Mouse (Mus musculus): ENCODE data around the gene Mprip.
"Not testable (repeated sequence)": the region's sequence is repeated elsewhere in the genome, so short reads cannot be mapped to it uniquely, and the experiment has no call there.

Gene Mprip

DNA sequence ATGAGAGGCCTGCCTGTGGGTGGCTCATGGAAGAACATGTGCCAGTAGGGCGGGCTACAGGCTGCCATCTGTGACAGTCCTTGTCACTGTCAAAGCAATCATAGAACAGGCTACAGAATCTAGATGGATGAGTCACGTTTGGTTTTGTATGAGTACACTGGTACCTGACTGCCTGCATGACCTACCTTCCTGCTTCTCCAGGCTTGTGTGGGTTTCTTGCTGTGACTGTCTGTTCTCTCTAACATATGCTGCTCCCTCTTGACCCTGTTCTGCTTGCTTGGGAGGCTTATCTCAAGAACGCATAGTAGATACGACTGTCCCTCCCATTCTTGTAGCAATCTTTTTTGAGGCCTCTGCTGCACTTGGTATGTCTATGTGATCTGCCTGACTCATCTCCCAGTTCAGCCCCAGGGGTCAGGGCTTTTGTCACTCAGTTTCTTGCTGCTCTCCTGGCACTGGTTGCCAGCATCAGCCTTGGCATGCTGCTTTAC, 56.7 kb downstream of the Mprip start:
- DNase-seq (ENCODE audit: low spot score) = peak; percentile 22

DNA sequence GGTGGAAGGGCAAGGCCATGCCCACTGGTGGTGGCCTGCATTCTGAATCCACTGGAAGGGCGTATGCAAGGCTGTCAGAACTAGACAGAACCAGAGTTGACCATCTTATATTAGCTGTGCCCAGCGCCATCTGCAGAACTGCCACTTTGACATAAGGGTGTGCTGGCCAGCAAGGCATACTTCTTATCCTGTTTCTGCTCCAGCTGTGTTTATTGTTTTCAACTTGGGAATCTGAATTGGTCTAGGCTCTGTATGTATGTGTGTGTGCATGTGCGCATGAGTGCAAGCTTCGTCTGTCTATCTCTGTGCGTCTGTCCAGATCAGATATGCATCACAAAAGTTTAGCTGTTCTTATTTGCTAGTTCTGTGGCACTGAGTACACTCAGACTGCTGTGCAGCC, 58.1 kb downstream of the Mprip start:
- no peak for DNase-seq (ENCODE audit: low spot score)

DNA sequence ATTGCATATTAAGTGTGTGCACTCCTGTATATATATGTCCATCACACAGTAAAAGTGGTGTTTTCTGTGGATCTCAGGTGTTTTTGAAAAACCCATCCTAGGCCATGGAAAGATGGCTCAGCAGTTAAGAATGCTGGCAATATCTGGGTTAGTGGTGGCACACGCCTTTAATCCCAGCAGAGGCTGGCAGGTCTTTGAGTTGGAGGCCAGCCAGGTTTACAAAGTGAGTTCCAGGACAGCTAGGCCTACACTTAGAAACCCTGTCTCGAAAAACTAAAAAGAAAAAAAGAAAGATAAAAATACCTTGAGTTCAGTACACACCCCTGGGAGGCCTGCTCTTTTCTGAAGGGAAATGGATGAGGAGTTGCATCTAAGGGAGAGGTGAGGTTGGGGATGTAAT, 60.3 kb downstream of the Mprip start:
- no peak for DNase-seq (ENCODE audit: low spot score)

DNA sequence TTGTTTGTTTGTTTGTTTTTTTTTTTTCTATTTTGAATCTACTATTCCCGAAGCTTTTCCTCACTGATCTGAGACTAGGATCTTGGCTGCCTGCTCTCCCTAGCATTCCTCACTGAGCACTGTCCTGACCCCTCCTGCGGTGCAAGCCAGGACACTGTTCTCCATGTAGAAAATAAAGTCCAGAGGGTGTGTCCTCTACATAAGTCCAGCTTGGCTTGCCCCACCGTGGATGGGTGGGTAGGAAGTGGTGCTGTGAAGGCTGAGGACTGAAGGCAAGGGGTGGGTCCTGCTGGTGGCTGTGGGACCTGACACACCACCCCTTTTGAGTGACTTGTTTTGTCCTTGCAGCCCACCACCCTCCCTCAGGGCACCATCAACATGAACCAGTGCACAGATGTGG, 66.1 kb downstream of the Mprip start:
- DNase-seq (ENCODE audit: low spot score) = no peak

DNA sequence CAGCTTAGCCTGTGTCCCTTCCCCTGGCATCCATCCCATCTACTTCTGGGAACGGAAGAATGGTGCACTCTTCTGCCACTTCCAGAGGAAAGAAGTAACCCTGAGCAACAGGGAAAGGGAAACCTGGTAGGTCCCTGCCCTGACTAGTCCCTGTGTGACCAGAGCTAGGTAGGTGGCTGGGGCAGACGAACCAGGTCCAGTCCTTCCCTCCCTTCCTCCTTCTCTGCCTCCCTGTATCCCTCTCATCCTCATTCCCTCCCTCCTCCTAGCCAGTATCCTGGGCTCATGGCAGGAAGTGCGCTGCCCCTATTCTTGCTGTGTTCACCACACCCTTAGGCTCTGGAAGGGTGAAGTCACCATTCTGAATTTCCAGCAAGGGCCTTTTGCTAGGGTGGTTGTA, 70.7 kb downstream of the Mprip start:
- no peak for DNase-seq (ENCODE audit: low spot score)

DNA sequence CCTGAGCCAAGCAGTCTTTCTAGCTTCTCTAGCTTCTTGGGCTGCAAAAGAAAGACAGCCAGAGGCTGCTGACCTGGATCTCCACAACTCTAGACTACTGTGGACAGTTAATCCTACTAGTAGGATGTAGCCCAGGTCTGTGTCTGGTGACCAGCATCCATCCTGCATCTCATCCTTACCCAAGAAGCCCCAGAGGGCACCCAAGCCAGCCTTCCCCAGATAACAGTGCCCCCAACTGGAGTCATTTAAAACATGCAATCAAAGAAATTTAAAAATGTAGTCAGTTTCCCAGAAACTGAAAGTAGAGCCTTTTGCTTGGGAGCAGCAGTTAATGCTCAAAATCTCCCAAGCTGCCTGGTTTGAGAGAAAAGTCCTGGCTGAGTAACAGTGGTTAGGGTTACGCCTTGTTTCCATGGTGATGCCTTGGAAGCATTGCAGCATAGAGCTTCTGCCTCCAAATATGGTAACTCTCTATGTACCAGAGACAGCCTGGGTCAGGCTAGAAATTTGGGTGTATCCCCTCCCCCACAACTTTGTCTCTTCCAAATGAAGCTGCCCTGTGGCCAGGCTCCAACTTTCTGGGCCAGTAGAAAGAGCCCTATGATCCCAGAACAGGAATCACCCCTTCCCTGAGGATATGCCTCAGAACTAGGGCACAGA, 71.4 kb downstream of the Mprip start:
- no peak for DNase-seq (ENCODE audit: low spot score)

DNA sequence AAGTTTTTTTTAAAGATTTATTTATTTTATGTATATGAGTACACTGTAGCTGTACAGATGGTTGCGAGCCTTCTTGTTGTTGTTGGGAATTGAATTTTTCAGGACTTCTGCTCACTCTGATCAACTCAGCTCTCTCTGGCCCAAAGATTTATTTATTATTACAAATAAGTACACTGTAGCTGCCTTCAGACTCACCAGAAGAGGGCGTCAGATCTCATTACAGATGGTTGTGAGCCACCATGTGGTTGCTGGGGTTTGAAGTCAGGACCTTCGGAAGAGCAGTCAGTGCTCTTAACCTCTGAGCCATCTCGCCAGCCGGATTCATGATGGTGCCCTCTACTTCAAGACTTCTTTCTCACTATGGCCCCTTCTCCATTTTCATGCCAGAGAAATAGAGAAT, 72.5 kb downstream of the Mprip start:
- DNase-seq (ENCODE audit: low spot score) = not testable (repeated sequence)

DNA sequence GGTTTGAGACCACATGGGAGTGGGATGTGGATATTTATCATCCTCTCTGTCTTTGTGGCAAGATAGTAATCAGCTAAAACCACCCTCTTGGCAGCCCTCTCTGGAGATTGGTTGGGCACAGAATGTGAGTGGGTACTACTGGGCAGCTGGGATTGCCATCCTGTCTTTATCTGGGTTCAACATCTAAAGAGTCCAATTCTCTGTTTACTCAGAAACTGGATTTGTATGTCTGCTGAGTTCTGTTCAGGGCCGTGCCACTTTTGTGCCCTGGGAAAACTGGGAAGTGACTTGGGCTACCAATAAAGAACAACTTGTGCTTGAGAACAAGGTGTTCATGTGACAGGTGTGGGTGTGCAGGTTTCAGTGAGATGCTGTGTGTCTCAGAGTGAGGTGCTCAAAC, 73.2 kb downstream of the Mprip start:
- DNase-seq (ENCODE audit: low spot score) = no peak

DNA sequence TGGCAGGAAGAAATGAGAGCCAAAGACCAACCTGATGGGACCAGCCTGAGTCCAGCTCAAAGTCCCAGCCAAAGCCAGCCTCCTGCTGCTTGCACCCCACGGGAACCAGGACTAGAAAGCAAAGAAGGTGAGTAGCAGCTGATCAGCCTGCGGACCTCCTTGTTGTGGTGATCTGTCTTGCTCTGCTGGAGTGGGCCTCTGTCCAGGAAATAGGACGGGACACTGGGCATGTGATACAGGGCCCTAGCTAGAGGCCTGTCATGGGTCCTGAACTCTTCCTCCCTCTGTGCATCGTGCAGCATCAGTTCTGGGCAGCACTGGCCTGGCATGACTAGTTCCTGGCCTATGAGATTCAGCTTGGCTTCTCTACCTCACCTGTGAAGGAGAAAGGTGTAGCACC, 74.8 kb downstream of the Mprip start:
- not testable (repeated sequence) for DNase-seq (ENCODE audit: low spot score)

DNA sequence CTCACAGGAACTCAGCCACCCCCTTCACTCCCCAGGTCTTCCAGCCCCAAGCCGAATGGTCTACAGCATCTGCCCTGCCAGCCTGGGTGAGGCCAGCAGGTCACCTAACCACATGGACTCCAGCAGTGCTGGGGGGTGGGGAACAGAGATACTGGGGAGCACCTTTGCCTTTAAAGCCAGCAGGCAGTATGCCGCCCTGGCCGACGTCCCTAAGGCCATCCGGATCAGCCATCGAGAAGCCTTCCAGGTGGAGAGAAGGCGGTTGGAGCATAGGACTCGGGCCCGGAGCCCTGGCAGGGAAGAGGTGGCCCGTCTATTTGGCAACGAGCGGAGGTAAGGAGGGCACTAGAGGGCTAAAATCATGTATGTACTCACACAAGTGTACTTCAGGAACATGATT, 76.1 kb downstream of the Mprip start:
- DNase-seq (ENCODE audit: low spot score) = no peak

DNA sequence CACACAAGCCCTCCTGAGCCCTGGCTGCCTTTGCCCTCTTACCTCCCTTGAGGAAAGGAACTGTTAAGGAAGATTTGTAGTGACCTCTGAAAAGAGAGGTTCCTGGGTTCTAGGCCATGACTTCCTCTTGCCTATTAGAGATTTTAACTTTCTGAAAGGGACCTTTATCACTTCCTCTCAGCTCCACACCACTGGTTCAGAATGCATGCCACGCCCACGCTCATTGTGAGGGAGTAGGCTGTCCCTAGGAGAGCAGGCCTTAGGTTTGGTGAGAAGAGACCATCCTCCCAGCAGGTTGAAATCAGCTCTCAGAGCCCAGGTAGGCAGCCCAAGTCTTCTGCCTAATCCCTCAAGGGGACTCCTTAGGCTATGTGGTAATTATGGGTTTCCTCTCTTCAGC, 78.9 kb downstream of the Mprip start:
- no peak for DNase-seq (ENCODE audit: low spot score)

DNA sequence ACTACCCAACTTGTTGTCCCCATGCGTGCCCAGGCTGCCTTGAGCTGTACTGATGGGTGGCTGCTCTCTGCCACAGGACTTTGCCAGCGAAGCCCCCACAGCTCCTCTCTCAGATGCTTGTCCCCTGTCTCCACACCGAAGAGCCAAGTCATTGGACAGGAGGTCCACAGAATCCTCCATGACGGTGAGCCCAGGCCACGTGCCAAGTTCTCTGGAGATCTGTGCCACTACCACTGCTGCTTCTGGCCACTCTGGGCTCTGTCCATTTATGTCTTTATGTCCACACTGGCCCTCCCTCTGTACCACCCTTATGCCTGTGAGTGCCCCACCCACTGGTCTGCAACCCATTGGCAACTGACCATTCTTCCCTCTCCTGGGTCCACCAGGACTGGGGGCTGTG, 80.8 kb downstream of the Mprip start:
- no peak for DNase-seq (ENCODE audit: low spot score)

DNA sequence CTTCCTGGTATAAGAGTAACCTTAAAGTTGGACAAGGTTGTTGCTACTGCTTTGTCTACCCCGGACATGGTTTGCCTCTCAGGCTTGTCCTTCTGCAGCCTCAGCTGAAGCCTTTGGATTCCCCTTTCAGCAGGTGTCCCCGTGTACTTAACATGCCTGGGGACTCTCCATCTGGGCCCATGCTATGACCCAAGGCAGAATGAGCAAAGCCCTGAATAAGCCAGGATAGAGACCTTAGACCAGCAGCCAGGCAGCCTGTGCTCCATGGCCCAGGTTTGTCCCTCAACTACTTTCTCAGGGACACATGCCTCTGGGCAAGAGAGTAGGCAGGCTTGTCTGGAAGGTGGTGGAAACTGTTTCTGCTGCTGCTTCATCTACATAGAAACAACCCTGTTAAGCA, 82.2 kb downstream of the Mprip start:
- DNase-seq (ENCODE audit: low spot score) = no peak

DNA sequence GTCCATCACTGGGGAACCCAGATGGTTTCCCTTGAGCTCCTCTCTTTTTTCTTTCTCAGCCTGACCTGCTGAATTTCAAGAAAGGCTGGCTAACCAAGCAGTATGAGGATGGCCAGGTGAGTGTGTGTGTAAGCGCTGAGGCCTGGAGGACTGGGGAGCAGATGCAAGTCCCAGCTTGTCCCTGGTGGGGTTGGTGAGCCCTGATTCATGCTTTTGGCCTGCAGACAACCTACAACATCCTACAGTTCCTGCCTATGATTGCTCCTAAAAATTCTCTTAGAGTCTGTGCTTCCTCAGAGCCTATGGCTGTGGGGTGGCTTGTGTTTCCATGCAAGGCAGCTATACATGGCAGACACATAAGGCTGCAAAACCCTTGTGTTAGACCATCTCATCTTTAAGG, 82.6 kb downstream of the Mprip start:
- no peak for DNase-seq (ENCODE audit: low spot score)

DNA sequence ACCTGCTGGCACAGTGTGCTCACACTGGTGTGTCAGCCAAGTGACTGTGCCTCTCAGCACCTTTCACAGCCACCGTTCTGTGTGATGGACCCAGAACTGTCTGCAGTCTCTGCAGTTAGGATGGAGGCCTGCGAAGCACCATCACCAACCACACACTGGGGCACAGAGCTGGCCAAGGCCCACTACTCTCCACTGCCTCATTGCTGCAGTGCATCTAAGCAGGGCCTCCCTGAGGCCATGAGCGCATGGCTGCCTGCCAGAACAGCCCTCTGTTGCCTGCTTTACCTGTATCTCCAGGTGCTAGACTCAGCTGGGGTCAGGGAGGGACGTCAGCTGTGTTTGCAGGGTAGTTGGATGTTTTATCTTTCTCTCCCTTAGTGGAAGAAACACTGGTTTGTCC, 83.3 kb downstream of the Mprip start:
- DNase-seq (ENCODE audit: low spot score) = no peak

DNA sequence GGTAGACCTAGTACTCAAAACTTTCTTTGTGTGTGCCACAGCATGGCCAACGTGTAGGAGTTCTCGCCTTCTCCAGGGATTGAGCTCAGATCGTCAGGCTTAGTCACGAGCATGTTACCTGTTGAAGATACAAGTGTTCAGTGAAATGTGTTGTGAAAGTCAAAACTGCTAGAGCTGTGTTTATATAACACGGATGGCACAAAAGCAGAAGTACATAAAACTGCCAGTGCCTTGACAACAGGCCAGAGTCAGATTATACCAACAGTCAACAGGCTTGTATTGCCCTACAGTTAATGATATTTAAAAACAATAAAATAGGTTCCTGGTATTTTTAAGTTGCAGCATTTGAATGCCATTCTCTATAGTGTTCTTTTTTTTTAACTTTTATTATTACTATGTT, 84.7 kb downstream of the Mprip start:
- DNase-seq (ENCODE audit: low spot score) = no peak

DNA sequence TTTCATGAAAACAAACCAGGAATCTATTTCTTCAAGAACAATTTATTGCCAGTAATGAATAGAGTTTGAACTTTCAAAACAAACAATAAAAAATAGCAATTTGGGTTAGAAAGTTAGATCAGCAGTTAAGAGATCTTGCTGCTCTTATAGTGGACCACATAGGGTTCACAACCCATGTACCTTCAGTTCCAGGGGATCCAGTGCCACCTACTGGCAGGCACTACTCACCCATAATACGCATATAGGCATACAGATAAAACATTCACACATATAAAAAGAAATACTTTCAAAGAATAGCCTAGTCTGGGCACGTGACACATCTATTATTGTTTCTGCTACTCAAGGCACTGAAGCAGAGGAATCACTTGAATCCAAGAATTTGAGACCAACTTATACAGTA, 85.5 kb downstream of the Mprip start:
- DNase-seq (ENCODE audit: low spot score) = peak; percentile 21

DNA sequence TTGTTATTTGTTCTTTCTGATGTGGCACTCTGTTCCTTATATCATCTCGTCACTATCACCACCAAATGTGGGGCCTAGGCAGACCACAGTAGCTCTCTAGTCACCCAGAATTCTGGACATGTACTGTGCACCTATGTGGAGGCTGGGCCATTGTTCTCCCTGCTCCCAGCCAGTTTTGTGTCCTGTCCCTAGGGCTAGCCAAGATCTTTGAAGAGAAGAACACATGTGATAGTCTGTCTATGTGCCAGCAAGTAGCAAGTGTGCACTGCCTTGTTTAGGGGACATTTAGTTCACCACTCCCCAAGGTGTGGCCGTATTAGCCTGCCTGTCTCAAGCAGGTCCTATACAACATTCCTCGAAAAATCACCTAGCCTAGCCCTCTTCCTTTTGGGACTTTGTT, 87.9 kb downstream of the Mprip start:
- no peak for DNase-seq (ENCODE audit: low spot score)

DNA sequence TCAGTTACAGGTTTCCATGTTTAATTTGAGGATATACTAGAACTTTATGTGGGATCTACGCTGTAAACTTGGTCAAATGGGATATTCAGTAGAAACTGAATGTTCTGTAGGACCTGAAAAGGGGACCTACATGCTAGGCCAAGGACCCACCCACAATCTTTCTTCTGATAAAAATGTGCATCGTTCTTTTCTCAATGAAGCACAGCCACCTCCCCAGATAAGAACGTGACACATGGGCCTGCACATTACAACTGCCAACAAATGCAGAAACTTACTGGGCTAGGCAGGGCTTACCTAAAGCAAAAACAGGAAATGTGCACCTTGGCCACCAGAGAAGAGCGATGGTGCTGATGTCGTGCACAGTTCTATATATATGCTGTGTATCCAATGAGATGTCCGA, 93.4 kb downstream of the Mprip start:
- DNase-seq (ENCODE audit: low spot score) = no peak

DNA sequence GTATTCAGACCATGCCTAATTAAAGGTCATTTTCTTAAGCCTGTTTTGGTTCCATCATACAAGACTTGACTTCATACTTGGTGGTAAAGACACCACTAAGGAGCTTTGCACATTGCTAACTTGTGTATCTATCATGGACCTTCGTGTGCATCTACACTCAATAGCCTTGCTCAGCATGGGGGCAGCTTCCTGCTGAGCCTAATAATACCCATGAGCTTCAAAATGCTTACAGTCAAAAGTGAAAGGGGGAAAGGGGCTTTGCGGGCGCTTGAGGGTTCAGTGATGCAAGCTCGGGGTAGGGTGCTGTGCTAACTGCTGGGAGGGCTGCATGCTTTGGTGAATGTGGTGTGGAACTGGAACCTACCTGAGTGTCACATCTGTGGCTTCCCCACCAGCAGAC, 95.2 kb downstream of the Mprip start:
- no peak for DNase-seq (ENCODE audit: low spot score)

DNA sequence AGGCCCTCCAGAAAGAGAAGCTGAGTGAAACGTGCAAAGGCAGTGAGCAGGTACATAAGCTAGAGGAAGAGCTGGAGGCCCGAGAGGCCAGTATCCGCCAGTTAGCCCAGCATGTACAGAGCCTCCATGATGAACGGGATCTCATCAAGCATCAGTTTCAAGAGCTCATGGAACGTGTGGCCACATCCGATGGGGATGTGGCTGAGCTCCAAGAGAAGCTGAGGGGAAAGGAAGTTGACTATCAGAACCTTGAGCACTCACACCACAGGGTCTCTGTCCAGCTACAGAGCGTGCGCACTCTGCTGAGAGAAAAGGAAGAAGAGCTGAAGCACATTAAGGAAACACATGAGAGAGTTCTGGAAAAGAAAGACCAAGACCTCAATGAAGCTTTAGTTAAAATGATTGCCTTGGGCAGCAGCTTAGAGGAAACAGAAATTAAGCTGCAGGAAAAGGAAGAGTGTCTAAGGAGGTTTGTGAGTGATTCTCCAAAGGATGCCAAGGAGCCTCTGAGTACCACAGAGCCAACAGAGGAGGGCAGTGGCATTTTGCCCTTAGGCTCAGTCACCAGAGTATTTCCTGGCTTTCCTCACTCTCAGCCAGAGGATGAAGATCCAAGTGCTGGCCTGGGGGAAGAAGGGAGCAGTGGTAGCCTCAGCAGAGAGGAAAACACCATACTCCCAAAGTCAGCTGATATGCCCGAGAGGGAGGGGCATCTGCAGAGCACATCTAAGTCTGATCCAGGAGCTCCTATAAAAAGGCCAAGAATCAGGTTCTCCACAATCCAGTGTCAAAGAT, 97.3 kb downstream of the Mprip start:
- no peak for DNase-seq (ENCODE audit: low spot score)

DNA sequence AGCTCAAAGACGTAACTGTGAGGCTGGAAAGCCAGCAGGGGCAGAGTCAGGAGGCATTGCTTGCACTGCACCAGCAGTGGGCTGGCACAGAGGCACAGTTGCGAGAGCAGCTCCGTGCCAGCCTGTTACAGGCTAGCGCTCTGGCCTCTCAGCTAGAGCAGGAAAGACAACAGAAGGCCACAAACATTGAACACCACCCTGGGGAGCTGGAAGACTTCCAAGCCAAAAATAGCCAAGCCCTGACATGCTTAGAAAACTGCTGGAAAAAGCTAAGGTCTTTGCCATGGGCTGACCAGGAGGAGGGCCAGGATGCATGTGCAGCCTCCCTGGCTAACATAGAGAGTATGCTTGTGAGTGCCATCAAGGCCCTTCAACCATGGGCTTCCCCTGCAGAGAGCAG, 98.1 kb downstream of the Mprip start:
- DNase-seq (ENCODE audit: low spot score) = no peak

DNA sequence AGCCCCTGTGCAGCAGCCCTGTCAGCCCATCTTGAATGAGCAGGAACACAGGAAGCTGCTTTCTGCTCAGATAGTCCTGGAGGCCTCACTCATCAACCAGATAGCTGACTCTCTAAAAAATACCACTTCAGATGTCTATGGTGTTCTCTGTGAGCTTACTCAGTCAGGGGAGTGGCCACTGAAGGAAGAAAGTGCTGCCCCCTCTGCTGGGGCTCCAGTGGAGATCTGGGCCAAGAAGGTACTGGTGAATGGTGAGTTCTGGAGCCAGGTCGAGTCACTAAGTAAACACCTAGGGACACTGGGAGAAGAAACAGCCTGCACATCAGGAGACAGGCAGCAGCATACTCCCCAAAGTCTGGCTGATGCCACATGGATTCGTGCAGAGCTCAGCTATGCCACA, 98.5 kb downstream of the Mprip start:
- DNase-seq (ENCODE audit: low spot score) = no peak

DNA sequence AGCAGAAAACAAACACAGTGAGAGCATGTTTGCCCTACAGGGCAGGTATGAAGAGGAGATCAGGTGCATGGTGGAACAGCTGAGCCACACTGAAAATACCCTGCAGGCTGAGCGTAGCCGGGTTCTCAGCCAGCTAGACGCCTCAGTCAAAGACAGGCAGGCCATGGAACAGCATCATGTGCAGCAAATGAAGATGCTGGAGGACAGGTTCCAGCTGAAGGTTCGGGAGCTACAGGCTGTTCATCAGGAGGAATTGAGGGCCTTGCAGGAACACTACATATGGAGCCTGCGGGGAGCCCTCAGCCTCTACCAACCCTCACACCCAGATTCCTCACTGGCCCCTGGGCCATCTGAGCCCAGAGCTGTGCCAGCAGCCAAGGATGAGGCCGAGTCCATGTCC, 99.7 kb downstream of the Mprip start:
- DNase-seq (ENCODE audit: low spot score) = no peak
